Mouse (Mus musculus) heart, embryonic 14.5 days (tissue): ENCODE results near the gene F13b. TPM values are rescaled to one million over a fixed set of nuclear protein-coding genes. Genes with fewer than 3 reads are reported as not detected.

Source experiments
- ATAC-seq: fragments of 200-750 bp; cut with Nextera tagmentation; 2 replicates; pipeline ENCODE4 v1.8.0; 2017; ENCODE audit warnings: low read depth, moderate TSS enrichment; ENCODE audit not compliant: insufficient number of reproducible peaks, insufficient read depth, low FRiP score
- H3K27ac ChIP-seq, 2 experiments: fragments of 200-500 bp in 1 of 2; fragments of 300-500 bp in 1 of 2; sonication (generic) in 1 of 2; replicated peaks in 1 of 2; 2 replicates each; pipeline ENCODE4 v1.5.1; 2012 to 2014; ENCODE audit warnings: low read depth in 2 of 2, low read length in 2 of 2, control low read depth in 1 of 2, mild to moderate bottlenecking in 1 of 2, mixed read lengths in 1 of 2; ENCODE audit not compliant: control insufficient read depth in 1 of 2, insufficient read depth in 1 of 2
- H3K27me3 ChIP-seq: fragments of 300-500 bp; sonication (generic); 2 replicates; pipeline ENCODE4 v1.6.1; 2014; ENCODE audit warnings: mild to moderate bottlenecking, low read length, control low read depth; ENCODE audit not compliant: control insufficient read depth, insufficient read depth
- H3K36me3 ChIP-seq: fragments of 300-500 bp; sonication (generic); 2 replicates; pipeline ENCODE4 v1.6.1; 2014; ENCODE audit warnings: mild to moderate bottlenecking, control low read depth, low read length, mixed read lengths; ENCODE audit not compliant: control insufficient read depth, insufficient read depth
- H3K4me1 ChIP-seq, 2 experiments: fragments of 200-500 bp in 1 of 2; fragments of 300-500 bp in 1 of 2; sonication (generic) in 1 of 2; 2 replicates each; pipeline ENCODE4 v1.6.1; 2012 to 2014; ENCODE audit warnings: low read length in 2 of 2, control low read depth in 1 of 2, mixed read lengths in 1 of 2; ENCODE audit not compliant: control insufficient read depth in 2 of 2, insufficient read depth in 2 of 2
- H3K4me2 ChIP-seq: fragments of 300-500 bp; sonication (generic); 2 replicates; pipeline ENCODE4 v1.6.1; 2014; ENCODE audit warnings: mild to moderate bottlenecking, low read length
- H3K4me3 ChIP-seq, 2 experiments: fragments of 200-500 bp in 1 of 2; fragments of 300-500 bp in 1 of 2; sonication (generic) in 1 of 2; 2 replicates each; pipeline ENCODE4 v1.5.1; 2012 to 2014; ENCODE audit warnings: low read length in 2 of 2, mild to moderate bottlenecking in 2 of 2, control low read depth in 1 of 2, low read depth in 1 of 2, moderate library complexity in 1 of 2; ENCODE audit not compliant: control insufficient read depth in 1 of 2, insufficient read depth in 1 of 2
- H3K9ac ChIP-seq: fragments of 300-500 bp; sonication (generic); 2 replicates; pipeline ENCODE4 v1.6.1; 2014; ENCODE audit warnings: mild to moderate bottlenecking, low read length
- H3K9me3 ChIP-seq: fragments of 300-500 bp; sonication (generic); 2 replicates; pipeline ENCODE4 v1.6.1; 2016; ENCODE audit warnings: low read length, control low read depth; ENCODE audit not compliant: control insufficient read depth
- WGBS: fragments of 180-500 bp; shearing (Covaris S2); extraction: QIAGEN DNeasy Blood & Tissue Kit; methylation state at CpG from one replicate; pipeline ENCODE4 v1.1.7; 2014; 5-methylcytosine and 5-hydroxymethylcytosine counted together
- polyA plus RNA-seq: library from polyadenylated mRNA; unstranded; fragments of >200 nt; fragmentation: Nextera tagmentation; extraction: Ambion mirVana; gene quantifications from 2 replicates; pipeline ENCODE4 v1.2.1, GENCODE M21; 2014

Gene F13b
- polyA plus RNA-seq, result not detected in 2 replicates

GRCm38 (mm10) chr1:139501258-139501752, at the start of gene F13b:
Gene F13b, plus strand, starts transcription at chr1:139501702.
- Histone ChIP-seq H3K9ac (no peak within 1 kb of the TSS), H3K27ac (no peak within 1 kb of the TSS), H3K36me3 (no peaks in the 10 kb centered on the region), H3K4me1 (no peaks in the 10 kb centered on the region), H3K27me3 (no peaks in the 10 kb centered on the region), H3K9me3 (no peaks in the 10 kb centered on the region), H3K4me3 (no peak within 1 kb of the TSS), H3K4me2 (no peak within 1 kb of the TSS)
- ATAC-seq, result no peak
- WGBS, result 86% methylated on average over 3 of the region's 3 CpGs

DNA sequence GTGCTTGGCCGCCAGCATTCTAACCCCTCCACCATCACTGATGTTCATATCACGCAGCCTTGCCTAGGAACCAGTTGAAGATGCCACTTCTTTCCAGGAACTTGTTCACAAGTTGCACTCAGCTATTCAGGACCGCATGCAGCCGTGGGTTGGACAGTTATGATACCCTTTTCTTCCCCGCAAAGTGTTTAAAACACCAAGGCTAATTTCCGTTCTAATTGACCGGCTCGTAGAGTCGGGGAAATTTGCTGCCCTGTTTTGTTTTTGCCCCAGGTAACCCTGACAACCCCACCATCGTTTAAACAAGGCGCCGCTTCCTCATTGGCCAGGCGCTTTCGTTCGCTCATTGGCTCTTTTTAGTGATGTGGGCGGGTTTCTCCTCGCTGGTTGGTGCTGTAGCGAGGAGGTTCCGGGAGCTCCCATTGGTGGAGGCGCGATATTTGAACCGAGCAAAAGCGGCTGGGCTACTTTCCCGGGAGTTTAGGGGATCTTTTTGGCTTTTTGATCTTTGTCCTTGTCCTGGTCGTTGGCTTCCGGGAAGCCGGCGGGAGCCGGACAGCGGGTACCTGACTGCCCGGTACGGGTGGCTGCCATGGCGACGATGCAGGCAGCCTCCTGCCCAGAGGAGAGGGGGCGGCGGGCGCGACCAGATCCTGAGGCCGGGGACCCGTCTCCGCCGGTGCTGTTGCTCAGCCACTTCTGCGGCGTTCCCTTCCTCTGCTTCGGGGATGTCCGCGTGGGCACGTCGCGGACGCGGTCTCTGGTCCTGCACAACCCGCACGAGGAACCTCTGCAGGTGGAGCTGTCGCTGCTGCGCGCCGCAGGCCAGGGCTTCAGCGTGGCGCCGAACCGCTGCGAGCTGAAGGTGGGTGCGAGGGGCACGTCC, 46.9 kb upstream of the F13b start, which contains the start of gene Aspm:
Gene Aspm (plus strand): TSS at position 433 of the 886 bp plus-strand sequence.
- peak; percentile 97 for ATAC-seq
- WGBS, result under 1% methylated on average over 65 of the region's 65 CpGs
- H3K27me3 ChIP-seq, result no peaks in the 10 kb centered on the region
- H3K4me3 ChIP-seq, result peak within 1 kb of the TSS; percentile 68 to 92
- peaks cover 0 to 12% of the 10 kb centered on the region in 2 experiments; a peak in 3 of 4 replicates for H3K4me1 ChIP-seq
- no peaks in the 10 kb centered on the region for H3K9me3 ChIP-seq
- H3K36me3 ChIP-seq, result peaks cover 30% of the 10 kb centered on the region
- H3K9ac ChIP-seq, result peak within 1 kb of the TSS; percentile 81
- H3K4me2 ChIP-seq, result peak within 1 kb of the TSS; percentile 86
- peak within 1 kb of the TSS; percentile 47 to 62 for H3K27ac ChIP-seq

- 1% methylated on average over 17 of the region's 17 CpGs for WGBS
- Histone ChIP-seq H3K36me3 (peaks cover 35% of the 10 kb centered on the region), H3K4me3 (peak overlapping the region; percentile 68 to 92), H3K4me2 (peak overlapping the region; percentile 86), H3K27ac (peak overlapping the region; percentile 47 to 62), H3K27me3 (no peaks in the 10 kb centered on the region), H3K9me3 (no peaks in the 10 kb centered on the region), H3K4me1 (peaks cover 0 to 12% of the 10 kb centered on the region in 2 experiments; a peak in 3 of 4 replicates), H3K9ac (peak overlapping the region; percentile 81)
- peak; percentile 19 for ATAC-seq
Observed at GRCm38 (mm10) chr1:139455226-139455869, 46.2 kb upstream of the F13b start.

- Histone ChIP-seq H3K9me3 (no peaks in the 10 kb centered on the region), H3K36me3 (peaks cover 78% of the 10 kb centered on the region), H3K9ac (no peak overlapping the region), H3K27me3 (no peaks in the 10 kb centered on the region), H3K4me3 (no peak overlapping the region), H3K27ac (no peak overlapping the region), H3K4me2 (no peak overlapping the region), H3K4me1 (peaks cover 0 to 4% of the 10 kb centered on the region in 2 experiments; a peak in 2 of 4 replicates)
- ATAC-seq, result no peak
- WGBS, result 87% methylated on average over 5 of the region's 5 CpGs
Observed at GRCm38 (mm10) chr1:139460807-139461206, 40.7 kb upstream of the F13b start.

- WGBS, result 85% methylated on average over 11 of the region's 11 CpGs
- H3K36me3 ChIP-seq, result peaks cover 85% of the 10 kb centered on the region
- ATAC-seq, result no peak
Observed at GRCm38 (mm10) chr1:139465936-139466335, 35.6 kb upstream of the F13b start.

GRCm38 (mm10) chr1:139478898-139479297, 22.6 kb upstream of the F13b start:
- no peaks in the 10 kb centered on the region for H3K27me3 ChIP-seq
- no peak overlapping the region for H3K4me2 ChIP-seq
- no peaks in the 10 kb centered on the region for H3K9me3 ChIP-seq
- peaks cover 96% of the 10 kb centered on the region for H3K36me3 ChIP-seq
- no peak overlapping the region for H3K4me3 ChIP-seq
- no peak for ATAC-seq
- WGBS, result 89% methylated on average over 11 of the region's 11 CpGs
- H3K4me1 ChIP-seq, result no peaks in the 10 kb centered on the region
- no peak overlapping the region for H3K9ac ChIP-seq
- H3K27ac ChIP-seq, result no peak overlapping the region

More at GRCm38 (mm10) chr1:139465936-139466335, 35.6 kb upstream of the F13b start:
- Histone ChIP-seq H3K9me3 (no peaks in the 10 kb centered on the region), H3K4me2 (no peak overlapping the region), H3K9ac (no peak overlapping the region), H3K4me1 (no peaks in the 10 kb centered on the region), H3K27ac (no peak overlapping the region), H3K27me3 (no peaks in the 10 kb centered on the region), H3K4me3 (no peak overlapping the region)

- peaks cover 92% of the 10 kb centered on the region for H3K36me3 ChIP-seq
- H3K9me3 ChIP-seq, result no peaks in the 10 kb centered on the region
- H3K4me3 ChIP-seq, result no peak overlapping the region
- H3K27me3 ChIP-seq, result no peaks in the 10 kb centered on the region
- no peak overlapping the region for H3K27ac ChIP-seq
- no peak for ATAC-seq
- 90% methylated on average over 8 of the region's 8 CpGs for WGBS
- no peak overlapping the region for H3K9ac ChIP-seq
- no peak overlapping the region for H3K4me2 ChIP-seq
- H3K4me1 ChIP-seq, result no peaks in the 10 kb centered on the region
Observed at GRCm38 (mm10) chr1:139480246-139480645, 21.3 kb upstream of the F13b start.
